Mouse (Mus musculus): Measurements from ENCODE around the gene Cfap61.
"Not testable (repeated sequence)": the region's sequence is repeated elsewhere in the genome, so short reads cannot be mapped to it uniquely, and the experiment has no call there.

The Cfap61 gene

DNA sequence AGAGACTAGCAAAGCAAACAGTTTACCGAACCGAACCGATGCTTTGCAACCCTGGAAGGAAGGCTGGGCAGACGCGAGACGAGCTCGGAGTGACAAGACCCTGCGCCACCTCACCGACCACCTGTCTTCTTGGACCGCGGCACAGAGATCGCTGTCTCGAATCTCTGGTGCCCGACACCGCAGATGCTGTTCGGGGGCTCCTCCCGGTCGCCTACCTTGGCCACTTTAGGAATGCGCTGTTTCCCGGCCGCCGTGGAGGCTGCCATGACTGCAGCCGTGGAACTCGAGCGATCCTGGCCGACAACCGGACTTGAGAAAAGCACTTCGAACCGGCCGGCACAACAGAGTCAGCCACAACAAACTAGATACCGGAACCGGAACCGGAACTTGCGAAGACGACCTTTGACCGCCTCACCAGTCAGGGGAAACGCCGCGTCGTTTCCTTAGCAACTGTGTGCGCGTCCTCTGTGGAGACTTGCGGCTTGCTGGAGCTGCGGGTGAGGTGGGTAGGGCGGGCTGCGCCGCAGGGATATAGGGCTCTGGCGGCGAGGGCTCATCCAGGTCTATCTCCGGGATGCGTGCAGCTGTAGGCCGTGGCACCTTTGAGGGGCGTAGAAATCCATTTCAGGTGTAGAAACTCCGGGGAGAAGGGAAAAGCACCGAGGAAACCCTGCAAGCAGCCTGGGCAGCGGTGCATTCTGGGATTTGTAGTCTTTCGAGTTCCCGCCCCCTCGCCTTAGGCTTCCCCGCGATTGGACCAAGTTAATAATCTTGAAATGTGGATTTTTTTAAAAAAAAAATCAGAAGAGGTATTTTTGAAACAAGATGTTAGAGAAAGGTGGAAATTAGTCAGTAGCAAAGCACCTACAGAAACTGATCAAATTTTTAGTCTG, at the start of gene Cfap61, which contains the start of gene Crnkl1:
TSS of gene Cfap61 (plus strand) at position 446 of the 893 bp plus-strand sequence.
TSS of gene Crnkl1 (minus strand) at position 676 of the 893 bp plus-strand sequence.
- peak; percentile 97 for DNase-seq (ENCODE audit: low read depth, low spot score)

DNA sequence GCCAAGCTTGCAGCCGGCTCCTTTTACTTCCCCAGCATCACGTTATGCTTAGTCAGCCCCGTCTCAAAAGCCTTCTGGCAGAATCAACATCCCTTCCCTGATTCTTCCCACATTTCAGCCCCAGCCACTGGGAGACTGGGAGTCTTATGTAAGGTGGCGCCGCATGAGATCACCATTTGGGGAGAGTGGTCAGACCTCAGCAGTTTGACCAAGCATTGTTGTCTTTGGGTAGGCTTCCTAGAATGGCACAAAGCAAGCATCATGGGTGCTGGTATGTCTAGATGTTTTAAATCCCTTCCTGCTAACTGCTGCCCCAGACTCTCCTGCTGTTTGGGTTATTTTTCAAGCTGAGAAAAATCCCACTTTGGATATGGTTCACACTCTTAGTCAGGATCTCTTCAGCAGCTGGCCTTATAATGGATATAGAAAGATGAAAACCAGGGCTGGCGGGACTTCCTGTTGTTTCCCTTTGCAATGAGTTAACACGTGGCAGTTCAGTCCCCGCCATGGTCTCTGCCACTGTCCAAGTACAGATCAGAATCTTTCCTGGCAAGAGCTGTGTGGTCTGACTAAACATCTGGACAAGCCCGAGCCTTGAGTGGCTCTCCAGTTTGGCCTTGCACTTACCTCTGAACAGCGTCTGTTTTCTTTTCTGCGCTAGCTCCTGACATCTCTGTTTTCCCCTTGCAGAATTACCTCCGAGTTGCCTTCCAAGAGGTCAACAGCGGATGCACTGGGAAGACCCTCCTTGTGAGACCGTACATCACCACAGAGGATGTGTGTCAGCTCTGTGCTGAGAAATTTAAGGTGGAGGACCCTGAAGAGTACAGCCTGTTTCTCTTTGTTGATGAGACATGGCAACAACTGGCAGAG, 49.4 kb upstream of the Cfap61 start:
- DNase-seq (ENCODE audit: low read depth, low spot score): no peak

- DNase-seq (ENCODE audit: low read depth, low spot score): peak; percentile 54
These were observed 46.4 kb upstream of the Cfap61 start for GRCm38 (mm10) chr2:145887937-145888765.

GRCm38 (mm10) chr2:145888766-145889480, 45.7 kb upstream of the Cfap61 start:
- no peak for DNase-seq (ENCODE audit: low read depth, low spot score)

DNA sequence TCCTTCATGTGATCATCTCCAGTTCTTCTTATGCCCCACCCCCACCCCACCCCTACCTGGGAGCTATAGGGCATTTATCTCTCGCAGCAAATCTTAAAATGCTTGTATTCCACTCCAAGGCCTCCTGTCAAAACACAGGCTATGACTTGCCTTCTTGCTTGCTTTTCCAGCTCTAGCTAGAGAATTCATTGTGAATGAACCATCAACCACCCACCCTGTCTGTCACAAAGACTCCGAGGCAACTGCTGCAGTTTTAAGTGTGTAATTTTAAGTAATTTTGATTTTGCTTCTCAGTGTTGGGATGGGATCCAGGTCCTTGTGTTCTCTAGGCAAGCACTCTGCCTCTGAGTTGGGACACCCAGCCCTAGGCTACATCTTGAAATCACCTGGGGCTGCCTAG, 44.0 kb upstream of the Cfap61 start:
- no peak for DNase-seq (ENCODE audit: low read depth, low spot score)

DNA sequence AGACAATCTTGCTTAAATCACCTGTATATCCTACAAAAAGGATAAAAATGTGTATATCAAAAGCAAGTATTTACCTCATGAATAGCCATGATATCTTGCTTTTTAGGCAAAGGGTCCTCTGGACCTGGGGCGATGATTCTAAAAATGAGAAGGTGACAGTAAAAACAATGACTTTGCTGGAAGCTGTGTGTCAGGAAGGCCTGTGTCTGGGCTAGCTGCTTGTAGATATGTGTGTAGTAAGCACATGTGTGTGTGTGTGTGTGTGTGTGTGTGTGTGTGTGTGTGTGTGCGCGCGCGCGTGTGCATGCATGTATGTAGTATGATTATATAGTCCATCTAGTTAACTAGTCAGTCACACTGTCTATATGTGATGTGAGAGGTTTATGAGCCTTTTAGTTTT, 40.8 kb upstream of the Cfap61 start:
- no peak for DNase-seq (ENCODE audit: low read depth, low spot score)

GRCm38 (mm10) chr2:145898106-145898505, 36.5 kb upstream of the Cfap61 start:
- no peak for DNase-seq (ENCODE audit: low read depth, low spot score)

DNA sequence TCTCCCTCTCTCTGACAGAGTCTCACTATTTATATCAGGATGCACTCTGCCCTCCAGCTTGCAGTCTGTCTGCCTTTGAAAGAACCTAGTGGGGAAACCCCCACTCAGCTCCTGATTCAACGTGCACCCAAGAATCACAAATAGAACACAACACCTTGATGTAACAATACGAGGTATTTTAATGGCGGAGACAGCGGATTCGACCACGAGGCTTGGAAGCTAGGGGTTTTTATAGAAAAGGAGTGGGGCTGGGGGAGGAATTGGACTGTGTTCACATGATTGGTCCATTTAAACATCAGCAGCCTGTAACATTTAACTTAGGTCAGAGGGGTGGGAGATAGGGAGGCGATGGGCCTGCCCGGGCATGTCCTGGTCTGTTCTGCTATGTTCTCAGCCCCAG, 34.3 kb upstream of the Cfap61 start:
- DNase-seq (ENCODE audit: low read depth, low spot score): peak; percentile 49

- no peak for DNase-seq (ENCODE audit: low read depth, low spot score)
These were observed 32.7 kb upstream of the Cfap61 start, which contains the start of gene Naa20 for GRCm38 (mm10) chr2:145901861-145902260. Gene Naa20 (plus strand): TSS chr2:145902099.

DNA sequence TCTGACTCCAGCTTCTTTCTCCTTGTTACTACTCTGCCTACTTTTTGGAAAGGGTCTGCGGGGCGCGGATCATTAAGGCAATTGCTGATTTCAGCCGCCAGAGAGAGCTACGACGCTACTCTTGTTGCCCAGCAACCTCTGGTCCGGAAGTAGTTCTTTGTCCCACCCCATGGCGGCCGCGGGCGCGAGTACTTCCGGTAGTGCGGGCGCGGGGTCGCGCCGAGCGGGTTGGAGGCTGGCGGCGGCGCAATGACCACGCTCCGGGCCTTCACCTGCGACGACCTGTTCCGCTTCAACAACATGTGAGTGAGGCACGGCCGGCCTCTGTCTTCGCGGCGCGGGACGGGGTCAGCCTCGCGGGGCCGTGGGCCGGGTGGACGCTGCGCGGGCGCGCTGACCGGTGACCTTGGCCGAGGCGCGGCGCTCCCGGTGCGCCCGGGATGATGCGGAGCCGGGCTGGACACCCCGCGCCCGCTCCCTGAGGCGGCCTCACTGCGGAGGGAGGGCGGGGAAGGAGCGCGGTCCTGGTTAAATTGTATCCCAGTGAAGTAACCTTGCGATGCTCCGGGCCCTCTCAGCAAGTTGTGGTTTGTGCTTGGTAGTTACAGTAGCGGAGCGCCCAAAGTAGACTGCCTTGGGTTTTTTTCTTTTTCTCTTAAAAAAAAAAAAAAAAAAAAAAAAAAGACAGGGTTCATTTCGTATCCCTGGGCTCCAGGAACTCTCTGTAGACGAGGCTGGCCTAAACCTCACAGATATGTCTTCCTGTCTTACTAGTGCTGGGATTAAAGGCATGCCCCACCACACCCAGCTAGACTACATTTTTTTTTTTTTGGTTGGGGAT, 31.3 kb upstream of the Cfap61 start:
- peak; percentile 93 for DNase-seq (ENCODE audit: low read depth, low spot score)

DNA sequence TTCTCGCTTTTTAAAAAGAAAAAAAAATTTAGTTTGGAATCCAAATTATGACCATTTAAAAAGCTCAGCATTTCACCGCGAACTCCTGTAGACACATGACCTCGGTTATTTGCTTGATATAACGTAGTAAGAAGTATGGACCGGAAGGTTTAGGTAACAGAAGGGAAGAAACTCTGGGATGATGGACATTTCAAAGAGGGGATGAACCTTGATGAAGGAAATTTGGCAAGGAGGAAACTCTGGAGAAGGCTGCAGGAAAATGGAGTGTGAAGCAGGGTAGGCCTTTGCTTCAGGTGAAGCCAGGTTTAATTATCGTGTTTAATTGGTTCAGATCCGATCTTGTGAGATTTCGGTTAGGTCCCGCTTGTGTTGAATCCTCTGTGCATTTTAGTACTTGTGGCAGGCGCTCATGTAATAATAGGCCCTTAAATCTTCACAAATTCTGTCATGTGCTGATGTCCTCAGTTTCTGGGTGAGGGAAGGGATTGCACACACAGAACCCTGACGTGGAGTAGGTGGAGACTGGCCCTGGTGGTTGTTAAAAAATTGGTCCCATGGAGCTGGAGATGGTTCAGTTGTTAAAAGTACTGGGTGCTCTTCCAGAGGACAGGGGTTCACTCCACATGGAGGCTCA, 30.5 kb upstream of the Cfap61 start:
- no peak for DNase-seq (ENCODE audit: low read depth, low spot score)

DNA sequence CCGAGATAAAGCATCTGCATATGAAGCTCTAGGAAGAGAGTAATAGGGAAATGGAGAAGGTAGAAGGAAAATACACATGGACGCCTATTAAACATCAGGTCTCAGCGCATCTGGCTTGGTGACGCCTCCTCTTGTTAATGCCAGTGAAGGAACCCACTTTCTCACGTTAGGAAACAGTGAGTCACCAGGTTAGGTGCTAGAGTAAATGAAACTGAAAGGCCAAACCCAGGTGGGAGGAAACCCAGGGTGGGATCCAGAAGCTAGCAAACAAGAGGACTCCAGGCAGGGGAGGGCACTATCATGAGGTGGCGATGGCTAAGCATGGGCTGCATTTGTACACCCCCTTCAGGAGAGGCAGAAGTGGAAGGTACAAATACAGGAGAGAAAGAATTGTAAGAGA, 29.4 kb upstream of the Cfap61 start:
- DNase-seq (ENCODE audit: low read depth, low spot score): no peak

DNA sequence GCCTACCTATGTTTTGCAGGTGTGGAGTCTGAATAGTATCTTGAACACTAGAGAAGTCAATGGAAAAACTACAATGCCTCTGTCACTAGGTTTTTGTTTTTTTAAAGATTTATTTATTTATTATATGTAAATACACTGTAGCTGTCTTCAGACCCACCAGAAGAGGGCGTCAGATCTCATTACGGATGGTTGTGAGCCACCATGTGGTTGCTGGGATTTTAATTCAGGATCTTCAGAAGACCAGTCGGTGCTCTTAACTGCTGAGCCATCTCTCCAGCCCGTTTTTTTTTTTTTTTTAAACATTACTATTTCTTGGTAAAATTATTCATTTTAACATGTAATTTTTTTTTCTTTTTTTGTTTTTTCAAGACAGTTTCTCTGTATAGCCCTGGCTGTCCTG, 28.7 kb upstream of the Cfap61 start:
- not testable (repeated sequence) for DNase-seq (ENCODE audit: low read depth, low spot score)

GRCm38 (mm10) chr2:145920941-145921650, 13.5 kb upstream of the Cfap61 start:
- DNase-seq (ENCODE audit: low read depth, low spot score): peak; percentile 28

DNA sequence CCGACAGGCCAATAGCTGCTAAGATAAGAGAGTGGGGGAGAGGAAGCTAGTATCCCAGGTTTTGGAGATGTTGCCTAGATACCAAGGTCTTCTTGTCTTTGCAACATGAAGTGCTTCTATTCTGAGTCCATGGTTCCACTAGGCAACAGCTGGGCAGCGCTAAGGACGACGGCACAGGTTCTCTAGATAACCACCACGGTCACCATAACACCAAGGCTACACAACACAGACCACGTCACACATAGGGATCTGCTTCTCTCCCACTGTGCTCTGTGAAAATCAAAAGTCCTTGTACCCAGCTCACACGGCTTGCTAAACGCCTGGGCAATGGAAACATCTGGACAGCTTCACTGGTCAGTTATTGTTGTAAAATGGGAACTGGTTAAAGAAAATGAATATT, 2.4 kb downstream of the Cfap61 start:
- DNase-seq (ENCODE audit: low read depth, low spot score): no peak

DNA sequence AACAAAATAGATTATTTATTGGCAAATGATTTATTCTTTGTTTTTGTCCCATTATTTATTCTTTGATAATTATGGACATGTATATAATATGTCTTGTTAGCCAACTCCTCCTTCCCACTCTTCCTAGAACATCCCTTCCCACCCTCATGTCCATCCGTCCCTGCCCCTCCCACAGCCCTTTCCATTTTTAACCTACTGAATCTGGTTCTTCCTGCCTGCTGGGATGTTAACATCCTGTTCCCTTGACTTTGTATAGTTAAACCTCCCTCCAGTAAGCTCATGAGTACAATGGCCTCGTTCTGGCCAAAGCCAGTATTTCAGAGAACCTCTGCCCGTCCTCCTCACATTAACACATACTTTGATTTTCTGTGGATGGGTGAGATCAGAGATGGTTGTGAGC, 6.8 kb downstream of the Cfap61 start:
- DNase-seq (ENCODE audit: low read depth, low spot score): peak; percentile 23

GRCm38 (mm10) chr2:145944286-145944685, 9.7 kb downstream of the Cfap61 start:
- DNase-seq (ENCODE audit: low read depth, low spot score): no peak

GRCm38 (mm10) chr2:145948402-145948954, 13.9 kb downstream of the Cfap61 start:
- no peak for DNase-seq (ENCODE audit: low read depth, low spot score)

Data from R1 (cell line).